Mouse (Mus musculus) midbrain, embryonic 13.5 days (tissue): ENCODE results near the gene Tekt2. TPM values are rescaled to one million over a fixed set of nuclear protein-coding genes. Genes with fewer than 3 reads are reported as not detected.

Experiments used
- ATAC-seq: fragments of 200-750 bp; cut with Nextera tagmentation; 2 replicates; pipeline ENCODE4 v1.8.0; 2017; ENCODE audit warnings: mild to moderate bottlenecking, moderate TSS enrichment, moderate library complexity
- H3K27ac ChIP-seq: fragments of 300-500 bp; sonication (generic); 2 replicates; pipeline ENCODE4 v1.5.1; 2015; ENCODE audit warnings: inconsistent platforms, mild to moderate bottlenecking, moderate library complexity
- H3K27me3 ChIP-seq: fragments of 300-500 bp; sonication (generic); 2 replicates; pipeline ENCODE4 v1.6.1; 2015; ENCODE audit warnings: mild to moderate bottlenecking, inconsistent platforms
- H3K36me3 ChIP-seq: fragments of 300-500 bp; sonication (generic); 2 replicates; pipeline ENCODE4 v1.6.1; 2015; ENCODE audit warnings: mild to moderate bottlenecking, inconsistent platforms
- H3K4me1 ChIP-seq: fragments of 300-500 bp; sonication (generic); replicated peaks from 2 replicates; pipeline ENCODE4 v1.6.1; 2015; ENCODE audit warnings: inconsistent platforms
- H3K4me2 ChIP-seq: fragments of 300-500 bp; sonication (generic); replicated peaks from 2 replicates; pipeline ENCODE4 v1.6.1; 2015; ENCODE audit warnings: moderate library complexity, mild to moderate bottlenecking, inconsistent platforms
- H3K4me3 ChIP-seq: fragments of 300-500 bp; sonication (generic); replicated peaks from 2 replicates; pipeline ENCODE4 v1.5.1; 2015; ENCODE audit warnings: mild to moderate bottlenecking, inconsistent platforms
- H3K9ac ChIP-seq: fragments of 300-500 bp; sonication (generic); replicated peaks from 2 replicates; pipeline ENCODE4 v1.6.1; 2015; ENCODE audit warnings: mild to moderate bottlenecking, inconsistent platforms
- H3K9me3 ChIP-seq: fragments of 300-500 bp; sonication (generic); 2 replicates; pipeline ENCODE4 v1.6.1; 2016; ENCODE audit warnings: mild to moderate bottlenecking, inconsistent platforms
- WGBS: fragments of 180-500 bp; shearing (Covaris S2); methylation state at CpG from one replicate; pipeline ENCODE4 v1.1.7; 2015; 5-methylcytosine and 5-hydroxymethylcytosine counted together
- polyA plus RNA-seq: library from polyadenylated mRNA; unstranded; fragments of >200 nt; fragmentation: Nextera tagmentation; extraction: Ambion mirVana; gene quantifications from 2 replicates; pipeline ENCODE4 v1.2.1, GENCODE M21; 2015

The Tekt2 gene
- polyA plus RNA-seq, 1 experiment from 2014 or later, result 6.9 TPM

- H3K4me1 ChIP-seq, result peaks cover 12% of the 10 kb centered on the region; the same call in 1 of the 2 replicates
- H3K27me3 ChIP-seq, result peaks cover 75% of the 10 kb centered on the region
- no peak overlapping the region for H3K4me2 ChIP-seq
- 39% methylated on average over 11 of the region's 11 CpGs for WGBS
- no peak overlapping the region for H3K9ac ChIP-seq
- no peaks in the 10 kb centered on the region for H3K36me3 ChIP-seq
- no peaks in the 10 kb centered on the region for H3K9me3 ChIP-seq
- no peak overlapping the region for H3K27ac ChIP-seq
- no peak overlapping the region for H3K4me3 ChIP-seq
- ATAC-seq, result no peak
Measured at GRCm38 (mm10) chr4:126287302-126287995, 38.0 kb downstream of the Tekt2 start.

GRCm38 (mm10) chr4:126286492-126286891 is 39.0 kb downstream of the Tekt2 start, which contains the start of gene Col8a2:
TSS of gene Col8a2 (plus strand) at chr4:126286793.
- Histone ChIP-seq H3K4me1 (peaks cover 12% of the 10 kb centered on the region; the same call in 1 of the 2 replicates), H3K9ac (peak within 1 kb of the TSS; percentile 41; the same call in 1 of the 2 replicates), H3K27ac (no peak within 1 kb of the TSS), H3K4me3 (peak within 1 kb of the TSS; percentile 33), H3K27me3 (peaks cover 73% of the 10 kb centered on the region), H3K9me3 (no peaks in the 10 kb centered on the region), H3K4me2 (peak within 1 kb of the TSS; percentile 51), H3K36me3 (no peaks in the 10 kb centered on the region)
- 5% methylated on average over 25 of the region's 42 CpGs for WGBS
- 0 out of 2 replicates have a peak, but pooled peaks have one; percentile 17 for ATAC-seq

- peaks cover 47% of the 10 kb centered on the region for H3K27me3 ChIP-seq
- H3K4me1 ChIP-seq, result peaks cover 12% of the 10 kb centered on the region; the same call in 1 of the 2 replicates
- no peaks in the 10 kb centered on the region for H3K36me3 ChIP-seq
- no peak overlapping the region for H3K4me3 ChIP-seq
- H3K27ac ChIP-seq, result no peak overlapping the region
- 85% methylated on average over 8 of the region's 8 CpGs for WGBS
- ATAC-seq, result no peak
- H3K9ac ChIP-seq, result no peak overlapping the region
- H3K9me3 ChIP-seq, result no peaks in the 10 kb centered on the region
- H3K4me2 ChIP-seq, result no peak overlapping the region
Measured at GRCm38 (mm10) chr4:126283582-126283981, 41.9 kb downstream of the Tekt2 start.

DNA sequence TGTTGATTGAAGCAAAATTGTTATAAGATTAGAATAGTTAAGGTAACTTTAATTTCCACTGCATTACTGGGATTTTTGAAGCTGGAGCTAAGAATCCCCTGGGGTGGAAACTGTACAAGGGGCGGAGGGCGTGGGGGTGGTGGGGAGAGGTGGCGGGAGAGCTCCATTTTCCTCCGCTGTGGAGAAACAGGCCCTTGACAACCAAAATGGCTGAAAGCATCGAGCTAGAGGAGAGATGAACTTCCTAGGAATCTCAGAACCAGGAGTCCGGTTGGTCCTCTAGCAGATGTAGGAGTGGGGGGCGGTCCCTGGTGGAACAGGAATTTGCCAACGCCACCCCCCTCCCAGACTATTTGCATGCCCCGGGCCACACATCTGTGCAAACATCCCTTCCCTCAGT is 43.8 kb downstream of the Tekt2 start:
- Histone ChIP-seq H3K4me1 (peaks cover 13% of the 10 kb centered on the region), H3K4me2 (no peak overlapping the region), H3K27ac (no peak overlapping the region), H3K9me3 (no peaks in the 10 kb centered on the region), H3K27me3 (peaks cover 28% of the 10 kb centered on the region), H3K36me3 (no peaks in the 10 kb centered on the region), H3K4me3 (no peak overlapping the region), H3K9ac (no peak overlapping the region)
- ATAC-seq, result no peak
- 75% methylated on average over 9 of the region's 9 CpGs for WGBS

GRCm38 (mm10) chr4:126278961-126279360 is 46.5 kb downstream of the Tekt2 start:
- Histone ChIP-seq H3K4me3 (no peak overlapping the region), H3K4me1 (peaks cover 8% of the 10 kb centered on the region; the same call in 1 of the 2 replicates), H3K27me3 (peaks cover 5% of the 10 kb centered on the region; the same call in 1 of the 2 replicates), H3K9ac (no peak overlapping the region), H3K9me3 (no peaks in the 10 kb centered on the region), H3K36me3 (peaks cover 16% of the 10 kb centered on the region), H3K27ac (no peak overlapping the region), H3K4me2 (no peak overlapping the region)
- 64% methylated on average over 9 of the region's 9 CpGs for WGBS
- no peak for ATAC-seq

DNA sequence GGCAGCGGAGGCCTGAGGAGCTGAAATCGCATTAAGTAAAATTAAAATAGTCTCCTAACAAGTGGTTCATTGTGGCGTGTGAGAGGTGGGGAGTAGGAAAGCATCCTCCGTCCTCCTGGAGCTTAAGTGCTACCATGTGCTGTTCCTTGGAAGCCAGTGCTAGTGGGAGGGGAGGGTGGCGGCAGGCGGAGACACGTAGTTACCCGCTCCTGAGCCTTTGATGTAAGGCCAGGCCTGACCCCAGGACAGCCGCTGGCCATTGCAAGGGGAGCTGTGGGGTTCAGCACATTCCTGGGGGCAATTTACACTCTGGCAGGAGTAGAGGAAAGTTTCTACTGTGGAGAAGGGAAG is 46.9 kb downstream of the Tekt2 start:
- ATAC-seq, result no peak
- Histone ChIP-seq H3K4me3 (no peak overlapping the region), H3K4me2 (no peak overlapping the region), H3K27ac (no peak overlapping the region), H3K27me3 (0 out of 2 replicates have a peak, but pooled peaks cover 2% of the 10 kb centered on the region), H3K36me3 (peaks cover 20% of the 10 kb centered on the region), H3K9me3 (no peaks in the 10 kb centered on the region), H3K9ac (no peak overlapping the region), H3K4me1 (peaks cover 8% of the 10 kb centered on the region; the same call in 1 of the 2 replicates)
- WGBS, result 32% methylated on average over 9 of the region's 9 CpGs

DNA sequence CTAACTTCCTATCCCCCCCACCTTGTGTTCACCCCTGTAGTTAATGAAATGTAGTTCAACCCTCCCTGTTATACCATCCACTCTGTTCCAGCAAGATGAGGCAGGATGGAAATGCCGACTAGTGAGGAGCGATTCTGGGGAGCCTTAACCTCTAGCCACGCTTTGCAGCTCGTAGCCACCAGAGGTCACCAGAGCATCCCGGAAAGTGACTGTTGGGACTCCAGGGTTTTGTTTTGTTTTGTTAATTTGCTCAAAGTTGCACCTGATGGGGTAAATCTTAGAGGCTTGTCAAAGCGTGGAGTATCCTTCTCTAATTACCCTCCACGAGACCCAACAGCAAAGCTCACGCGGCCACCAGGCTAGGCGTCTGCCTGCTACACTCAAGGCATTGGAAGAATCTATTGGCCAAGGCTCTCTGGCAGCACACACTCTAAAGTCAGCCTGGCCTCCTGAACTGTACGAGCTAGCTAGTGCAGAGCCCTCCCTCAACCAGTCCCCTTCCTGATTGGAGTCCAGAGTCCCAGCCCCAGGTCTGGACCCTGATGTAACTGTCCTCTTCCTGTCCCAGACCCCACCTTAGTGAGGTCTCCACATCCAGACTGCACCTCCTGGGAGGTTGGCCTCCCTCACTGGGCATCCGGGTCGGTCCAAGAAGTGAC is 47.5 kb downstream of the Tekt2 start:
- H3K9me3 ChIP-seq, result no peaks in the 10 kb centered on the region
- 7% methylated on average over 13 of the region's 13 CpGs for WGBS
- 0 out of 2 replicates have a peak overlapping the region, but pooled peaks have one; percentile 17 for H3K4me2 ChIP-seq
- H3K36me3 ChIP-seq, result peaks cover 25% of the 10 kb centered on the region
- H3K9ac ChIP-seq, result no peak overlapping the region
- no peak overlapping the region for H3K4me3 ChIP-seq
- H3K27ac ChIP-seq, result no peak overlapping the region
- no peaks in the 10 kb centered on the region for H3K27me3 ChIP-seq
- ATAC-seq, result peak; percentile 58
- peaks cover 8% of the 10 kb centered on the region; the same call in 1 of the 2 replicates for H3K4me1 ChIP-seq

GRCm38 (mm10) chr4:126275681-126276131 is 49.8 kb downstream of the Tekt2 start:
- H3K4me1 ChIP-seq, result peaks cover 8% of the 10 kb centered on the region; the same call in 1 of the 2 replicates
- H3K9me3 ChIP-seq, result no peaks in the 10 kb centered on the region
- H3K36me3 ChIP-seq, result peaks cover 36% of the 10 kb centered on the region
- ATAC-seq, result no peak
- H3K4me3 ChIP-seq, result no peak overlapping the region
- H3K4me2 ChIP-seq, result no peak overlapping the region
- no peak overlapping the region for H3K27ac ChIP-seq
- 92% methylated on average over 13 of the region's 13 CpGs for WGBS
- H3K27me3 ChIP-seq, result no peaks in the 10 kb centered on the region
- H3K9ac ChIP-seq, result no peak overlapping the region

DNA sequence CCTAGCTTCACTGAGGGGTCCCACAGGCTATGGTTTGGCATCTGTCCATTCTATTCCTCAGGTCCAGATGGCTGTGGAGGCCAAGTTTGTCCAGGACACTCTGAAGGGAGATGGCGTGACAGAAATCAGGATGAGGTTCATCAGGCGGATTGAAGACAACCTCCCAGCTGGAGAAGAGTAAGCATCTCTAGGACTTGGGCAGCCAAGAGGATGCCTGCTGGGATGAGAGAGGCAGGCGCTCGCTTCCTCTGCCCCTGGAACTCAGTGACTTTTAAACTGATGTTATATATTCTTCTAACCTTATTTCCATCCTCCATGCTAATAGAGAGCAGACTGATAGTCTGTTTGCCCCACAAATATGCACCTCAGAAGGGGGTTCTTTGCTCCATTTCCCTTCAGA is 50.4 kb downstream of the Tekt2 start:
- Histone ChIP-seq H3K4me3 (no peak overlapping the region), H3K36me3 (peaks cover 36% of the 10 kb centered on the region), H3K27me3 (no peaks in the 10 kb centered on the region), H3K27ac (no peak overlapping the region), H3K4me2 (no peak overlapping the region), H3K4me1 (peaks cover 8% of the 10 kb centered on the region; the same call in 1 of the 2 replicates), H3K9me3 (no peaks in the 10 kb centered on the region), H3K9ac (no peak overlapping the region)
- WGBS, result 96% methylated on average over 4 of the region's 4 CpGs
- ATAC-seq, result no peak

GRCm38 (mm10) chr4:126273753-126274152 is 51.7 kb downstream of the Tekt2 start:
- Histone ChIP-seq H3K27me3 (no peaks in the 10 kb centered on the region), H3K27ac (no peak overlapping the region), H3K4me1 (peaks cover 8% of the 10 kb centered on the region; the same call in 1 of the 2 replicates), H3K9ac (no peak overlapping the region), H3K4me3 (no peak overlapping the region), H3K36me3 (peaks cover 36% of the 10 kb centered on the region), H3K4me2 (no peak overlapping the region), H3K9me3 (no peaks in the 10 kb centered on the region)
- 79% methylated on average over 13 of the region's 13 CpGs for WGBS
- ATAC-seq, result no peak
